Mouse (Mus musculus) left cerebral cortex, postnatal 4 days (tissue): Measurements from ENCODE around the gene Pigyl. TPM values are rescaled to one million over a fixed set of nuclear protein-coding genes. Genes with fewer than 3 reads are reported as not detected.
A peak's percentile ranks its signal among the peaks of the same experiment; 100 is the strongest.

ENCODE experiments used
- DNase-seq: peaks from one replicate; pipeline ENCODE4 v3.0.0-alpha.2; 2022
- intact Hi-C: fragments of 180-260 bp; cut with DNase I; formaldehyde crosslinking; loops from one replicate; pipeline ENCODE4 v1.15.1; 2025
- microRNA-seq: library from miRNA; unstranded; fragments of <30 nt; microRNA quantifications from one replicate; pipeline ENCODE4 v1.2.0, GENCODE M21; 2022
- total RNA-seq, 2 experiments: library from RNA; stranded (reverse); gene quantifications; 2 replicates each; pipeline ENCODE4 v1.2.3; 2021

Gene Pigyl
- total RNA-seq, 2 experiments from 2014 or later: 37.4 to 38.1 TPM

DNA sequence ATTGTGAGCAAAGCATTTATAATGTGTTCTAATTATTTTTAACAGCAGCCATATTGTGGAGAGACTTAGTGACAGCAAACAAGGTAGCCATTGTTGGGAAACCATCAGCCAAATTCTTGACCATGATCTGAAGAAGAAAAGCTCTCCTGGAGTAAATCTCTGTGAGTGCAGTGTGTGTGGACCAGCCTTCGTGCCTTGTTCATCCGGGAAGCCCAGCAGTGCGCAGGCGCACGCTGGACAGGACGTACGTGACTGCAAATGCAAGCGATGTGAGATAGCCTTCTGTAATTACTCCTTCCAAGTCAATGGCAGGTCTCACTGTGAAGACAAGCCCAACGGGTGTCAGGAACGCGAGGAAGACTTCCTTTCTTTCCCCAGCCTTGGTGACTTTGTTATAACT, 12.7 kb downstream of the Pigyl start:
- intact Hi-C loops: no loop called here
- DNase-seq: no peak

GRCm38 (mm10) chr9:22172318-22172717, 15.7 kb downstream of the Pigyl start:
- intact Hi-C loops: no loop called here
- DNase-seq: no peak

DNA sequence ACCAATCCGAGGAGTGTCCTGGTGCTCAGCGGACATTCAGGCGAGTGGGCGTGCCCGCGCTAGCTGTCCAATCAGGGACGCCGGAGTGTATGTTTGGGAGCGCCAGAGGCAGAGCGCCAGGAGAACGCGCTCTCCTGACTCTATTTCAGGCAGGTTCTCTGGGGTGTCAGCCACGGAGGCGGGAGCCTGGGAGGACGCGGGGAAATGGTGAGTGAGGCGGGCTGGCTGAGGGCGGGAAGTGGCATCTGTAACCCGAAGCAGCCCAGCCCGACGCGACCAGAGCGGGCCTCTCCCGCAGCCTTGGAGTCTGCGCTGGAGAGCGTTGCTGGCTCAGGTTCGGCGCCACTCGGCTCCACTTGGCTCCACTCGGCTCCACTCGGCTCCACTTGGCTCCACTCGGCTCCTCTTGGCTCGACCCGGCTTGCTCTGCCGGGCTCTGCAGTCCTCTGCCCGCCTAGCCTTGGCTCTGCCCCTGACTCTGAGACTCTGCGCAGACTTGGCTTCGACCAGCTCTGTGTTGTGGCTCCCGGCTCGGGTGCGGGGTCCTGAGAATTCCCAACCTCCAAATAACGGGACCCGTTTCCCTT, 31.5 kb downstream of the Pigyl start, which contains the start of gene Zfp872:
Gene Zfp872 (plus strand): TSS at position 66 of the 587 bp plus-strand sequence.
- peak; percentile 71 for DNase-seq
- intact Hi-C loops: no loop called here

DNA sequence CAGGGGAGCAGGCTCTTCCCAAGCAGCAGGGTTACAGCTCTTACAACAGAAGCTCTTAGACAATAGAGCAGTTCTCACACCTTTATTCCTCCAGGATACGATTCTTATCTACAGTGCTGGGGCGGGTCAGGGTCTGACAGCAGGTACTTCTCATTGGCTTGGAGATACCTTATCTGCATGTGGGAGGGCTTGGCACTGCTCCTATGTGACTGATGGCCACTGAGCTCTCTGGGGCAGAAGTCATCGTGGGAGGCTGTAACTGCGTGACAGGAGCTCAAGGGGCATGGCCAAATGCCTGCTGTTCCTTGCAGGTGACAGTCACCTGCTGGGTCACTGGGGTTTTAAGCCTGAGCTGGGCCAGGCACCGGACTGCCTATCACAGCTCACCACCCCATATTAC, 39.8 kb downstream of the Pigyl start:
- no peak for DNase-seq
- intact Hi-C loops: no loop called here

Small RNA genes lying within 50 kb of the gene (microRNA-seq; reads per million reads assigned to microRNA genes)
- gene Mir7084: 1.2 reads per million

Other genes with a start within 250 kb of the Pigyl start
- 10 to 100 TPM; 31.1 to 41.1 TPM for gene Rab3d, start 238.7 kb upstream of the Pigyl start, total RNA-seq
- gene Ccdc159, start 229.4 kb upstream of the Pigyl start, total RNA-seq: 10 to 100 TPM; 18.5 to 20.8 TPM
- gene Tmem205, start 229.3 kb upstream of the Pigyl start, total RNA-seq: 10 to 100 TPM; 28.1 to 31.6 TPM
- 100 to 1,000 TPM; 199 to 225 TPM for gene Plppr2, start 219.8 kb upstream of the Pigyl start, total RNA-seq
- 10 to 100 TPM; 11.8 to 12.6 TPM for gene Swsap1, start 201.1 kb upstream of the Pigyl start, total RNA-seq
- gene Epor, start 193.3 kb upstream of the Pigyl start, total RNA-seq: 1 to 10 TPM; 1.9 to 2.4 TPM
- 1 to 10 TPM in 1 of 2 experiments, under 1 TPM in 1; 0.90 to 1.4 TPM for gene Rgl3, start 167.4 kb upstream of the Pigyl start, total RNA-seq
- gene Ccdc151, start 154.2 kb upstream of the Pigyl start, total RNA-seq: 1 to 10 TPM; 6.2 to 6.9 TPM
- 10 to 100 TPM; 89.6 to 95.2 TPM for gene Prkcsh, start 154.0 kb upstream of the Pigyl start, total RNA-seq
- gene Elavl3, start 104.8 kb upstream of the Pigyl start, total RNA-seq: 100 to 1,000 TPM; 365 to 366 TPM
- not detected for gene Gm49318, start 85.6 kb upstream of the Pigyl start, total RNA-seq
- 10 to 100 TPM; 28.6 to 30.1 TPM for gene Zfp653, start 85.5 kb upstream of the Pigyl start, total RNA-seq
- gene Ecsit, start 71.4 kb upstream of the Pigyl start, total RNA-seq: 10 to 100 TPM; 43.2 to 44.6 TPM
- under 1 TPM in 1 of 2 experiments, not detected in 1; 0.44 TPM for gene Cnn1, start 57.6 kb upstream of the Pigyl start, total RNA-seq
- 10 to 100 TPM; 65.7 to 66.6 TPM for gene Elof1, start 39.7 kb upstream of the Pigyl start, total RNA-seq
- under 1 TPM; 0.26 to 0.38 TPM for gene Acp5, start 21.1 kb upstream of the Pigyl start, total RNA-seq
- gene Zfp872, start 31.2 kb downstream of the Pigyl start, total RNA-seq: under 1 TPM; 0.78 to 0.83 TPM
- 10 to 100 TPM; 12.8 to 13.7 TPM for gene Zfp809, start 68.9 kb downstream of the Pigyl start, total RNA-seq
- 1 to 10 TPM; 5.0 to 6.2 TPM for gene Zfp599, start 103.0 kb downstream of the Pigyl start, total RNA-seq
- 10 to 100 TPM; 24.3 to 24.6 TPM for gene Zfp810, start 150.8 kb downstream of the Pigyl start, total RNA-seq
- 1 to 10 TPM; 5.3 to 5.5 TPM for gene Anln, start 232.3 kb downstream of the Pigyl start, total RNA-seq